Mouse (Mus musculus): ENCODE results near the gene Tex2. TPM values are rescaled to one million over a fixed set of nuclear protein-coding genes. Genes with fewer than 3 reads are reported as not detected.

The Tex2 gene
- polyA plus RNA-seq, 1 experiment = 13.3 TPM

GRCm38 (mm10) chr11:106572020-106572782 is 41.0 kb downstream of the Tex2 start:
- Histone ChIP-seq H3K4me1 (ENCODE audit: control insufficient read depth, insufficient read depth, low read length) (peaks cover 19% of the 10 kb centered on the region), H3K4me3 (ENCODE audit: insufficient read depth, low read length) (no peak overlapping the region), H3K27ac (ENCODE audit: insufficient read depth, low read length) (no peak overlapping the region)
- TF ChIP-seq POLR2A (IDR thresholded peaks at IDR 0.05; ENCODE audit: low read depth, low read length) (no peak), CTCF (IDR thresholded peaks at IDR 0.05; ENCODE audit: borderline replicate concordance, insufficient read depth, low read length) (no peak)

DNA sequence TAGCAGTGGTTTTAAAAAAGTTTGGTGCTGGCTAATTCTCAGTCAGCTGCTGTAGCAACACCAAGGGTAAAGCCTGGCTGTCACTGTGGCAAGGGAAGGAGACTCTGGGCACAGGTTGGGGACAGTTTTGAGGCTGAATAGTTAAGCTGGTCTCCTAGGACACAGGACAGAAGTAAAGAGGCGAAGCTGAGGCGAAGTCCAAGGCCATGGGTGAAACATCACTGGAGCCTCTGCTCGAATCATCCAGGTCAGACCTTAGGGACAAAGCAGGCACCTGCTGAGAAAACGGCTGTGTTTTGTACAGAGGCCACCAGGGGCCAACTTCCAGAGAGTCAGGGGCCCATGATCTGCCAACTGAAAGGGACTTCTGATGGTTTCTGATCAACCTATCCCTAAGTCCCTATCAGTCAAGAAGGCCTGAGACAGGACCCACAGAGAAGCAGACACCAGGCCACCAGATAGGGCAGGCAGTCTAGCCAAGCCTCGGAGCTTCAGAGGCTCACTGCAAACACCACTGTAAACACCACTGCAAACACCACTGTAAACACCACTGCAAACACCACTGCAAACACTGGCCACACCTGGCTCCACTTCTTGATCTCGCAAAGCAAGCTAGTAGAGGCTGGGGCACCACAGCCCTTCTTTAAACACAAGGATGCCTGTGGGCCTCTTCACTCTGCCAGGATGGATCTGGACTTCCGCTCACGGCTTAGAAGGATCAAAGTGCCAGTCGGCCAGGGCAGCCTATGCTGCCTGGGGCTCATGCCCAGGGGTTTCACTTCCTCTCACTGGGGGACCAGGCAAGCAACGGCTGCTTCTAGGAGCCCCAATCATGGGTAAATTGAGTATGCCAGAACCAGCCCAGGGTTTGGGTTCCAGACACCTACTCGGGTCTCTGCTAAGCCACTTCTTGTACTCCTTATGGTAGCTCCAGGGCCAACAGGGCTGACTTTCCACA is 41.9 kb downstream of the Tex2 start:
- TF ChIP-seq POLR2A (IDR thresholded peaks at IDR 0.05; ENCODE audit: low read depth, low read length) (no peak), CTCF (IDR thresholded peaks at IDR 0.05; ENCODE audit: borderline replicate concordance, insufficient read depth, low read length) (no peak)
- Histone ChIP-seq H3K4me3 (ENCODE audit: insufficient read depth, low read length) (no peak overlapping the region), H3K4me1 (ENCODE audit: control insufficient read depth, insufficient read depth, low read length) (peaks cover 19% of the 10 kb centered on the region), H3K27ac (ENCODE audit: insufficient read depth, low read length) (no peak overlapping the region)

- Histone ChIP-seq H3K27ac (ENCODE audit: insufficient read depth, low read length) (no peak overlapping the region), H3K4me1 (ENCODE audit: control insufficient read depth, insufficient read depth, low read length) (peaks cover 17% of the 10 kb centered on the region), H3K4me3 (ENCODE audit: insufficient read depth, low read length) (no peak overlapping the region)
- TF ChIP-seq POLR2A (IDR thresholded peaks at IDR 0.05; ENCODE audit: low read depth, low read length) = no peak
These were observed 44.8 kb downstream of the Tex2 start for GRCm38 (mm10) chr11:106568329-106568960.

- H3K4me1 ChIP-seq (ENCODE audit: control insufficient read depth, insufficient read depth, low read length) = peaks cover 4% of the 10 kb centered on the region; the same call in 1 of the 2 replicates
- H3K27ac ChIP-seq (ENCODE audit: insufficient read depth, low read length) = no peak overlapping the region
- TF ChIP-seq CTCF (IDR thresholded peaks at IDR 0.05; ENCODE audit: borderline replicate concordance, insufficient read depth, low read length) (no peak), POLR2A (IDR thresholded peaks at IDR 0.05; ENCODE audit: low read depth, low read length) (no peak)
- no peak overlapping the region for H3K4me3 ChIP-seq (ENCODE audit: insufficient read depth, low read length)
These were observed 47.0 kb downstream of the Tex2 start for GRCm38 (mm10) chr11:106566040-106566785.

GRCm38 (mm10) chr11:106564261-106564660 is 49.0 kb downstream of the Tex2 start:
- no peak overlapping the region for H3K4me3 ChIP-seq (ENCODE audit: insufficient read depth, low read length)
- no peak overlapping the region for H3K27ac ChIP-seq (ENCODE audit: insufficient read depth, low read length)
- TF ChIP-seq POLR2A (IDR thresholded peaks at IDR 0.05; ENCODE audit: low read depth, low read length) (no peak), CTCF (IDR thresholded peaks at IDR 0.05; ENCODE audit: borderline replicate concordance, insufficient read depth, low read length) (no peak)
- H3K4me1 ChIP-seq (ENCODE audit: control insufficient read depth, insufficient read depth, low read length) = peaks cover 4% of the 10 kb centered on the region; the same call in 1 of the 2 replicates

DNA sequence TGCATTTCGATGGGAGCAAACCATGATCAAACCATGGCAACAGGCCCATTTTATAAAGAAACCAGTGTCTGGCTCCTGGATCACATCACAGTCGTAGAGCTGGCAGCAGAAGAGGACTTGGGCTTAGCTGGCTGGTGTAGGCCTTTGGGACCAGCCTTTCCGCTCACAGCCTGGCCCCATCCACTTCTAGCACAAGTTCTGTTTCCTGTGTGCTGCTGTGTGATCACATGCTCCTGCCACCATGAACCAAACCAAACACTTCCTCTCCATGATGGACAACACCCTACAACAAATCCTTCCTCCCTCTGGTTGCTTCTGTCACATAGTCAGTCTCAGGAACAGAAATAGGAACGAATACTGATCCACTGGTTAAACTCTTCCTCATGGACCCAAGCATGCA is 50.5 kb downstream of the Tex2 start:
- peaks cover 4% of the 10 kb centered on the region; the same call in 1 of the 2 replicates for H3K4me1 ChIP-seq (ENCODE audit: control insufficient read depth, insufficient read depth, low read length)
- H3K27ac ChIP-seq (ENCODE audit: insufficient read depth, low read length) = no peak overlapping the region
- no peak overlapping the region for H3K4me3 ChIP-seq (ENCODE audit: insufficient read depth, low read length)
- TF ChIP-seq POLR2A (IDR thresholded peaks at IDR 0.05; ENCODE audit: low read depth, low read length) (no peak), CTCF (IDR thresholded peaks at IDR 0.05; ENCODE audit: borderline replicate concordance, insufficient read depth, low read length) (no peak)

GRCm38 (mm10) chr11:106559773-106560172 is 53.5 kb downstream of the Tex2 start:
- TF ChIP-seq CTCF (IDR thresholded peaks at IDR 0.05; ENCODE audit: borderline replicate concordance, insufficient read depth, low read length) (no peak), POLR2A (IDR thresholded peaks at IDR 0.05; ENCODE audit: low read depth, low read length) (no peak)
- peaks cover 9% of the 10 kb centered on the region for H3K4me1 ChIP-seq (ENCODE audit: control insufficient read depth, insufficient read depth, low read length)
- H3K4me3 ChIP-seq (ENCODE audit: insufficient read depth, low read length) = no peak overlapping the region

DNA sequence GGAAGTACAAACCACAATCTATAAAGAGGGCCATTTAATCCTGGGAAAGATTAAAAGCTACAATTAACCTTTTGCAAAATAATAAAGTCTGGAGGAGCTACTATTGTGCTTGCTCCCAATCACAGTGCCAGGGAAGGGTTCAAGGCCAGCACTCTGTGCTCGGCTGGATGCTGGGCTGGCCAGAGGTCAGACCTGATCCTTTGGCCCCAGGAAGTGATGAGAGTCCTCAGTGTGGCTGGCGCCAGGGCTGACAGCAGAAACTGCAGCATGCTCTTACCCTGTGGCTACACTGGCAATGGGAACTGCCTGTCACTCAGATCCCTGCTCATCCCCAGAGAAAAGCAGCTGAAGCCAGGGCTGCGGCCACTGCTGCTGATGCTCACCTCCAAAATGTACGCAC is 55.2 kb downstream of the Tex2 start:
- Histone ChIP-seq H3K4me1 (ENCODE audit: control insufficient read depth, insufficient read depth, low read length) (peaks cover 6% of the 10 kb centered on the region; the same call in 1 of the 2 replicates), H3K4me3 (ENCODE audit: insufficient read depth, low read length) (no peak overlapping the region), H3K27ac (ENCODE audit: insufficient read depth, low read length) (no peak overlapping the region)
- TF ChIP-seq CTCF (IDR thresholded peaks at IDR 0.05; ENCODE audit: borderline replicate concordance, insufficient read depth, low read length) = no peak
- no peak for TF ChIP-seq POLR2A (IDR thresholded peaks at IDR 0.05; ENCODE audit: low read depth, low read length)

More at GRCm38 (mm10) chr11:106559773-106560172, 53.5 kb downstream of the Tex2 start:
- no peak overlapping the region for H3K27ac ChIP-seq (ENCODE audit: insufficient read depth, low read length)

GRCm38 (mm10) chr11:106557398-106557797 is 55.8 kb downstream of the Tex2 start:
- TF ChIP-seq POLR2A (IDR thresholded peaks at IDR 0.05; ENCODE audit: low read depth, low read length) (no peak), CTCF (IDR thresholded peaks at IDR 0.05; ENCODE audit: borderline replicate concordance, insufficient read depth, low read length) (no peak)

More at GRCm38 (mm10) chr11:106557398-106557797, 55.8 kb downstream of the Tex2 start:
- H3K4me3 ChIP-seq (ENCODE audit: insufficient read depth, low read length) = no peak overlapping the region
- H3K27ac ChIP-seq (ENCODE audit: insufficient read depth, low read length) = no peak overlapping the region
- H3K4me1 ChIP-seq (ENCODE audit: control insufficient read depth, insufficient read depth, low read length) = peaks cover 6% of the 10 kb centered on the region; the same call in 1 of the 2 replicates

All from embryonic fibroblast, embryonic 13.5 days (primary cell).